Mouse (Mus musculus) MEL (cell line): ENCODE results near the gene Lrrc46. TPM values are rescaled to one million over a fixed set of nuclear protein-coding genes. Genes with fewer than 3 reads are reported as not detected.

Experiments used
- DNase-seq: peaks from one replicate; pipeline ENCODE4 v3.0.0; 2011; ENCODE audit warnings: low read depth, low spot score
- H3K27ac ChIP-seq: 2 replicates; pipeline ENCODE4 v1.5.1; 2012; ENCODE audit warnings: low read depth, mild to moderate bottlenecking, control low read depth, low read length, moderate library complexity; ENCODE audit not compliant: control insufficient read depth
- H3K27me3 ChIP-seq, 2 experiments: fragments of 150-350 bp in 1 of 2; sonication (generic) in 1 of 2; 2 replicates each; pipeline ENCODE4 v1.6.1; 2012; ENCODE audit warnings: low read length in 2 of 2, mild to moderate bottlenecking in 2 of 2, improper control_type of control experiment in 1 of 2, moderate library complexity in 1 of 2; ENCODE audit not compliant: insufficient read depth in 2 of 2, control insufficient read depth in 1 of 2
- H3K36me3 ChIP-seq, 2 experiments: 2 replicates each; pipeline ENCODE4 v1.6.1; 2012 to 2014; ENCODE audit warnings: low read length in 2 of 2, improper control_type of control experiment in 1 of 2, inconsistent platforms in 1 of 2, mild to moderate bottlenecking in 1 of 2; ENCODE audit not compliant: insufficient read depth in 2 of 2, control insufficient read depth in 1 of 2
- H3K4me1 ChIP-seq, 2 experiments: fragments of 150-350 bp in 1 of 2; sonication (generic) in 1 of 2; 2 replicates each; pipeline ENCODE4 v1.6.1; 2012; ENCODE audit warnings: low read length in 2 of 2, improper control_type of control experiment in 1 of 2, mild to moderate bottlenecking in 1 of 2; ENCODE audit not compliant: insufficient read depth in 2 of 2, control insufficient read depth in 1 of 2
- H3K4me3 ChIP-seq, 2 experiments: fragments of 150-350 bp in 1 of 2; sonication (generic) in 1 of 2; 2 replicates each; pipeline ENCODE4 v1.5.1; 2012; ENCODE audit warnings: low read depth in 2 of 2, low read length in 2 of 2, mild to moderate bottlenecking in 2 of 2, moderate library complexity in 2 of 2, control low read depth in 1 of 2, improper control_type of control experiment in 1 of 2; ENCODE audit not compliant: control insufficient read depth in 1 of 2, insufficient read depth in 1 of 2
- H3K79me2 ChIP-seq: 2 replicates; pipeline ENCODE4 v1.6.1; 2012; ENCODE audit warnings: mild to moderate bottlenecking, low read length, moderate library complexity; ENCODE audit not compliant: control insufficient read depth, poor library complexity, insufficient read depth
- H3K9ac ChIP-seq: 2 replicates; pipeline ENCODE4 v1.6.1; 2012; ENCODE audit warnings: low read depth, mild to moderate bottlenecking, control low read depth, low read length, moderate library complexity; ENCODE audit not compliant: control insufficient read depth, poor library complexity, severe bottlenecking
- H3K9me3 ChIP-seq: fragments of 150-350 bp; sonication (generic); replicated peaks from 2 replicates; pipeline ENCODE4 v1.6.1; 2012; ENCODE audit warnings: mild to moderate bottlenecking, low read length, improper control_type of control experiment, moderate library complexity; ENCODE audit not compliant: insufficient read depth
- BHLHE40 ChIP-seq: IDR thresholded peaks from 2 replicates; pipeline ENCODE4 v1.6.1; 2012; ENCODE audit warnings: low read depth, mild to moderate bottlenecking, inconsistent platforms, low read length, improper control_type of control experiment, borderline replicate concordance
- CHD1 ChIP-seq: IDR thresholded peaks from 2 replicates; pipeline ENCODE4 v1.6.1; 2012; ENCODE audit warnings: low read depth, mild to moderate bottlenecking, inconsistent platforms, low read length, improper control_type of control experiment
- CTCF ChIP-seq, 3 experiments: IDR thresholded peaks in 2 of 3; conservative IDR thresholded peaks in 1 of 3; 2 replicates each; pipeline ENCODE4 v1.5.1; 2011 to 2012; ENCODE audit warnings: low read length in 3 of 3, low read depth in 2 of 3, mild to moderate bottlenecking in 2 of 3, improper control_type of control experiment in 1 of 3, inconsistent platforms in 1 of 3, mixed read lengths in 1 of 3, moderate library complexity in 1 of 3; ENCODE audit not compliant: control insufficient read depth in 1 of 3, insufficient read depth in 1 of 3, poor library complexity in 1 of 3, severe bottlenecking in 1 of 3
- ETS1 ChIP-seq: IDR thresholded peaks from 2 replicates; pipeline ENCODE4 v1.6.1; 2012; ENCODE audit warnings: low read depth, mild to moderate bottlenecking, inconsistent platforms, low read length, improper control_type of control experiment, moderate library complexity
- MAX ChIP-seq: IDR thresholded peaks from 2 replicates; pipeline ENCODE4 v1.6.1; 2011; ENCODE audit warnings: low read length, improper control_type of control experiment
- MXI1 ChIP-seq: IDR thresholded peaks from 2 replicates; pipeline ENCODE4 v1.6.1; 2011; ENCODE audit warnings: mild to moderate bottlenecking, low read depth, low read length, improper control_type of control experiment
- MYC ChIP-seq: IDR thresholded peaks from 2 replicates; pipeline ENCODE4 v1.6.1; 2011; ENCODE audit warnings: low read depth, mild to moderate bottlenecking, low read length, improper control_type of control experiment, moderate library complexity
- RAD21 ChIP-seq: IDR thresholded peaks from 2 replicates; pipeline ENCODE4 v1.6.1; 2011; ENCODE audit warnings: mild to moderate bottlenecking, low read depth, low read length, improper control_type of control experiment
- RCOR1 ChIP-seq: IDR thresholded peaks from 2 replicates; pipeline ENCODE4 v1.6.1; 2012; ENCODE audit warnings: low read depth, mild to moderate bottlenecking, inconsistent platforms, low read length, improper control_type of control experiment
- SIN3A ChIP-seq: IDR thresholded peaks from 2 replicates; pipeline ENCODE4 v1.6.1; 2012; ENCODE audit warnings: low read length, improper control_type of control experiment, inconsistent platforms
- SMC3 ChIP-seq: IDR thresholded peaks from 2 replicates; pipeline ENCODE4 v1.6.1; 2011; ENCODE audit warnings: low read depth, low read length, improper control_type of control experiment
- TAL1 ChIP-seq: IDR thresholded peaks from 2 replicates; pipeline ENCODE4 v1.6.1; 2012; ENCODE audit warnings: mild to moderate bottlenecking, inconsistent platforms, low read length, moderate library complexity, mixed read lengths
- TCF12 ChIP-seq: IDR thresholded peaks from 2 replicates; pipeline ENCODE4 v1.6.1; 2014; ENCODE audit warnings: low read depth, mild to moderate bottlenecking, inconsistent platforms, low read length, improper control_type of control experiment, moderate library complexity
- UBTF ChIP-seq: IDR thresholded peaks from 2 replicates; pipeline ENCODE4 v1.6.1; 2012; ENCODE audit warnings: low read depth, mild to moderate bottlenecking, inconsistent platforms, low read length, improper control_type of control experiment, moderate library complexity, borderline replicate concordance; ENCODE audit not compliant: insufficient read depth
- USF1 ChIP-seq: IDR thresholded peaks from 2 replicates; pipeline ENCODE4 v1.6.1; 2014; ENCODE audit warnings: low read depth, mild to moderate bottlenecking, inconsistent platforms, low read length, improper control_type of control experiment, moderate library complexity
- ZC3H11A ChIP-seq: IDR thresholded peaks from 2 replicates; pipeline ENCODE4 v1.6.1; 2012; ENCODE audit warnings: low read depth, mild to moderate bottlenecking, inconsistent platforms, low read length, improper control_type of control experiment
- polyA plus RNA-seq, 2 experiments: library from polyadenylated mRNA; stranded (reverse) in 1 of 2; unstranded in 1 of 2; fragments of >175 nt in 1 of 2; fragments of >200 nt in 1 of 2; gene quantifications; 2 replicates each; pipeline versions ENCODE4 v1.2.1 to v1.2.4; 2012; ENCODE audit warnings: low replicate concordance in 2 of 2, low read depth in 1 of 2; ENCODE audit not compliant: insufficient read length in 2 of 2, insufficient read depth in 1 of 2, missing spikeins in 1 of 2
- total RNA-seq: library from RNA; depleted of rRNA; stranded (reverse); fragments of 300-350 nt; gene quantifications from 2 replicates; pipeline ENCODE4 v1.2.3, GENCODE M21; 2012

Gene Lrrc46
- total and polyA plus RNA-seq, 3 experiments = 0.19 to 0.75 TPM; not detected in 1

DNA sequence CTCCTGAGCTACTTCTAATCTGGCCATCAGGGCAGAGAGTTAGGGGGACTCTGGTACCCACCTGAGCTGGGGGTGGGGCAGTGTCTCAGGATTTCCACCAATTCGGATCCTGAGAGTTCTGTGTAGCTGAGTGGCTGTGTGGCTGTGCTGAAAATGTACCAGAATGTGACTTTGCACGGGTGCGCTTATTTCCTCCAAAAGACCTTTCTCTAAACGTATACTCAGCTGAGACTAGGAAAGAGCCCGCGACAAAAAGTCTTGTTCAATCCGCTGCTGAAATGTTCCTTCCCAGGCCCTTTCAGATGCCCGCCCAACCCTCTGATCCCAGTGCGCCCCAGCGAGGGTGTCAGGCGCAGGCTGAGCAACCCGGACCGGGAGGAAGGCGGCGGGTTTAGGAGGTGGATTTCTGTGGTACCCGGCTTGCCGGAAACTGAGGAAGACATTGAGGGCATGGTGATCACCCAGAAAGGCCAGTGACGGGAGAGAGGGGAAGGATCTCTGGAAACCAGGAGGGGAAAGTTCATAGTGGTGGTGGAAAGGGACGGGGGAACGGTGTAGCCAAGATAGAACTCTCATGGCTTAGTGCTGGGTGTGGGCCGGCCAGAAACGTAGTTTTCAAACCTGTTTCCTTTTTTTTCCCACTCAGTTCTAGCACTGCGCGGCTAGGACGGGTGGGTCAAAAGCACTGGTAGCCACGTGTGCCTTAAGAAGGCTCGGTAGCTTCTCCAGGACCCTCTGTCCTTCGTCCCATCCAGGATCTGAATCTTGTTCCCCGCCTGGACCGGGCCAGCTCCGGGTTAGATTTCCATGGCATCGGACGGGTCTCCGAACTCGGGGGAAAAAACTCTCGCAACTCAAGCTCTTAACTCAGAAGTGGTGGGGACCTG is 23.3 kb downstream of the Lrrc46 start:
- no peak overlapping the region for H3K9ac ChIP-seq
- no peak for TF ChIP-seq ZC3H11A
- no peak for TF ChIP-seq RAD21
- no peak for TF ChIP-seq SIN3A
- TF ChIP-seq ETS1 = no peak
- TF ChIP-seq CHD1 = no peak
- TF ChIP-seq TCF12 = no peak
- TF ChIP-seq RCOR1 = no peak
- no peak for TF ChIP-seq SMC3
- TF ChIP-seq TAL1 = no peak
- no peak for TF ChIP-seq CTCF (IDR thresholded peaks at IDR 0.05 in 2 of 3, conservative IDR thresholded peaks at IDR 0.05 in 1 of 3; ENCODE audit: control insufficient read depth in 1 of 3, insufficient read depth in 1 of 3, low read depth in 2 of 3, low read length in 3 of 3, poor library complexity in 1 of 3, severe bottlenecking in 1 of 3)
- TF ChIP-seq BHLHE40 = no peak
- no peak for TF ChIP-seq UBTF
- no peak for TF ChIP-seq MYC
- DNase-seq = no peak
- no peak overlapping the region for H3K27ac ChIP-seq
- H3K9me3 ChIP-seq = no peaks in the 10 kb centered on the region
- H3K4me3 ChIP-seq = no peak overlapping the region
- peaks cover 14% of the 10 kb centered on the region in 2 experiments for H3K27me3 ChIP-seq
- no peaks in the 10 kb centered on the region for H3K36me3 ChIP-seq
- H3K79me2 ChIP-seq = no peaks in the 10 kb centered on the region
- no peaks in the 10 kb centered on the region; a peak in 1 of 4 replicates for H3K4me1 ChIP-seq

DNA sequence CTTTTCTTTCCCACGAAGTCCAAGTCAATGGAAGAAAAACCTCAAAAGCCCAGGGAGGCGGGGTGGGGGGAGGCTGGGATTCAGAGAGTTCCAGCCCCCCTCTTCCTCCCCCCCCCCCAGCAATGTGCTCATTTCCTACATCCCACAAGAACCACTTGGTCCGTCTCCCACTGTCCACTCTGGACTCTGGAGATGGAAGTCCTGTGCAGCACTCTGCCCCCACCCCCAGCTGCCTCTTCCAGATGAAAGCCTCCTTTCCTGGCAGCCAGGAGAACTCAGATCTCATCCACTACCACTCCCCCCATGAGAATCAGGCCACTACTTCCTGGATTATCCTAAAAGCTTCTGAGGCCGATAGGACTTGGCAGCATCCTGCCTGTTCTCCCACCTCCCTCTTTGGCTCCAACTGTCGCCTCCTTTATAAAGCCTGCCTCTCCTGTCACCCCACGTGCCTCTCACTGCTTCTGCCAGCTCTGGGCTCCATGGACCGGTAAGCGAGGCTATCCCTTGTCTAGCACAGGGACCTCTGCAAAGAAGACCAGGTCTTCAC is 28.0 kb downstream of the Lrrc46 start, which contains the start of gene Sp6:
Gene Sp6, plus strand, starts transcription at position 274 of the 550 bp plus-strand sequence.
- Histone ChIP-seq H3K27ac (no peak within 1 kb of the TSS), H3K27me3 (peaks cover 11 to 20% of the 10 kb centered on the region in 2 experiments), H3K9me3 (no peaks in the 10 kb centered on the region), H3K79me2 (no peaks in the 10 kb centered on the region), H3K36me3 (peaks cover 0 to 13% of the 10 kb centered on the region in 2 experiments; a peak in 2 of 4 replicates), H3K4me3 (no peak within 1 kb of the TSS), H3K4me1 (peaks cover 6 to 15% of the 10 kb centered on the region in 2 experiments; a peak in 3 of 4 replicates), H3K9ac (no peak within 1 kb of the TSS)
- TF ChIP-seq RAD21 (no peak), MAX (no peak), MXI1 (no peak), USF1 (no peak)
- no peak for DNase-seq
